Comparison of ENCODE assay signal across 9 mouse cellular contexts in genomic region chr12:103314640-103315361, GRCm38 (mm10). TPM values are rescaled to one million over a fixed set of nuclear protein-coding genes. Genes with fewer than 3 reads are reported as not detected.
A peak's percentile ranks its signal among the peaks of the same experiment; 100 is the strongest.
DNase-seq lines count a peak whose midpoint lies in the region; ATAC-seq and TF ChIP-seq lines count a peak whose summit lies in the region.
"Had no signal": no experiment of that assay in that cellular context is flagged by ENCODE, and none has a peak within 500 bp of the region (broad histone marks: within the 10 kb centered on the region; RNA-seq: fewer than 3 reads in every experiment).

No protein-coding gene starts in this region.

- no peak for TF ChIP-seq EP300 in ES-Bruce4 (IDR thresholded peaks at IDR 0.05; ENCODE audit: insufficient read depth, low read depth, low read length)

- H3K9me3 ChIP-seq in heart, embryonic 14.5 days (ENCODE audit: control insufficient read depth, low read length): peaks cover 4% of the 10 kb centered on the region
- H3K9me3 ChIP-seq in ES-Bruce4 (replicated peaks; ENCODE audit: control insufficient read depth, insufficient read depth, low read length, poor library complexity, severe bottlenecking): no peaks in the 10 kb centered on the region
- H3K9me3 ChIP-seq in embryonic facial prominence, embryonic 14.5 days (ENCODE audit: control insufficient read depth, low read length): no peaks in the 10 kb centered on the region
- 0 out of 2 replicates have a peak, but pooled peaks cover 7% of the 10 kb centered on the region for H3K9me3 ChIP-seq in liver, embryonic 12.5 days (replicated peaks)

- H3K27me3 ChIP-seq in heart, embryonic 14.5 days (ENCODE audit: control insufficient read depth, insufficient read depth, low read length): peaks cover 26% of the 10 kb centered on the region
- H3K27me3 ChIP-seq in ES-Bruce4 (ENCODE audit: control insufficient read depth, insufficient read depth, low read length, poor library complexity, severe bottlenecking): no peaks in the 10 kb centered on the region
- H3K27me3 ChIP-seq in embryonic facial prominence, embryonic 14.5 days (replicated peaks; ENCODE audit: control insufficient read depth, insufficient read depth, low read length): peaks cover 30% of the 10 kb centered on the region
- peaks cover 53% of the 10 kb centered on the region for H3K27me3 ChIP-seq in liver, embryonic 12.5 days (replicated peaks)

- no peak for TF ChIP-seq CTCF in ES-Bruce4 (IDR thresholded peaks at IDR 0.05; ENCODE audit: low read depth, low read length)

- 8% methylated on average over 25 of the region's 25 CpGs for WGBS in heart, embryonic 14.5 days
- WGBS in embryonic facial prominence, embryonic 14.5 days: 2% methylated on average over 24 of the region's 25 CpGs
- 12% methylated on average over 25 of the region's 25 CpGs for WGBS in liver, embryonic 12.5 days (ENCODE audit: insufficient replicate concordance)

- H3K4me3 ChIP-seq in heart, embryonic 14.5 days (ENCODE audit: control insufficient read depth in 1 of 2, insufficient read depth in 1 of 2, low read depth in 1 of 2, low read length in 2 of 2): peak overlapping the region; percentile 6 to 17; a peak in 1 of 4 replicates
- peak overlapping the region; percentile 56 for H3K4me3 ChIP-seq in ES-Bruce4 (ENCODE audit: low read depth, low read length)
- peak overlapping the region; percentile 18 for H3K4me3 ChIP-seq in embryonic facial prominence, embryonic 14.5 days (ENCODE audit: low read depth, low read length)
- H3K4me3 ChIP-seq in liver, embryonic 12.5 days: no peak overlapping the region

- 0 out of 2 replicates have a peak overlapping the region, but pooled peaks have one; percentile 26 for H3K9ac ChIP-seq in heart, embryonic 14.5 days (ENCODE audit: low read length)
- no peak overlapping the region for H3K9ac ChIP-seq in ES-Bruce4 (ENCODE audit: low read depth, poor library complexity, severe bottlenecking)
- 0 out of 2 replicates have a peak overlapping the region, but pooled peaks have one; percentile 30 for H3K9ac ChIP-seq in embryonic facial prominence, embryonic 14.5 days (ENCODE audit: low read depth, low read length)
- H3K9ac ChIP-seq in liver, embryonic 12.5 days: no peak overlapping the region

- peaks cover 8% of the 10 kb centered on the region for H3K36me3 ChIP-seq in heart, embryonic 14.5 days (ENCODE audit: control insufficient read depth, insufficient read depth, low read length)
- no peaks in the 10 kb centered on the region for H3K36me3 ChIP-seq in ES-Bruce4 (ENCODE audit: control insufficient read depth, insufficient read depth, low read length, poor library complexity, severe bottlenecking)
- no peaks in the 10 kb centered on the region for H3K36me3 ChIP-seq in embryonic facial prominence, embryonic 14.5 days (ENCODE audit: control insufficient read depth, insufficient read depth, low read length)
- H3K36me3 ChIP-seq in liver, embryonic 12.5 days: no peaks in the 10 kb centered on the region

- H3K4me1 ChIP-seq in heart, embryonic 14.5 days (ENCODE audit: control insufficient read depth in 2 of 2, insufficient read depth in 2 of 2, low read length in 2 of 2): peaks cover 3 to 8% of the 10 kb centered on the region in 2 experiments; a peak in 3 of 4 replicates
- H3K4me1 ChIP-seq in ES-Bruce4 (ENCODE audit: control insufficient read depth, insufficient read depth, low read length): no peaks in the 10 kb centered on the region
- peaks cover 7% of the 10 kb centered on the region for H3K4me1 ChIP-seq in embryonic facial prominence, embryonic 14.5 days (ENCODE audit: control insufficient read depth, insufficient read depth, low read length)
- no peaks in the 10 kb centered on the region for H3K4me1 ChIP-seq in liver, embryonic 12.5 days

- H3K4me2 ChIP-seq in heart, embryonic 14.5 days (ENCODE audit: low read length): peak overlapping the region; percentile 48
- peak overlapping the region; percentile 51 for H3K4me2 ChIP-seq in embryonic facial prominence, embryonic 14.5 days (ENCODE audit: low read depth, low read length)
- peak overlapping the region; percentile 33; the same call in 1 of the 2 replicates for H3K4me2 ChIP-seq in liver, embryonic 12.5 days

- no peak for DNase-seq in heart, postnatal 4 days
- peak; percentile 14 for DNase-seq in embryonic facial prominence, embryonic 14.5 days (ENCODE audit: low spot score)
- no peak for DNase-seq in urinary bladder, postnatal 10 days (ENCODE audit: low spot score)
- no peak for DNase-seq in gastrocnemius, adult 8-10 months (ENCODE audit: low spot score in 2 of 2)

- ATAC-seq in heart, embryonic 14.5 days (ENCODE audit: insufficient number of reproducible peaks, insufficient read depth, low FRiP score, low read depth): no peak
- ATAC-seq in embryonic facial prominence, embryonic 14.5 days (ENCODE audit: low read depth): peak; percentile 61
- ATAC-seq in liver, embryonic 12.5 days: no peak
- no peak for ATAC-seq in CD4-positive, CD25-positive, alpha-beta regulatory T cell, adult 4 months

- H3K27ac ChIP-seq in heart, embryonic 14.5 days (replicated peaks in 1 of 2; ENCODE audit: control insufficient read depth in 1 of 2, insufficient read depth in 1 of 2, low read depth in 2 of 2, low read length in 2 of 2): no peak overlapping the region
- H3K27ac ChIP-seq in ES-Bruce4 (ENCODE audit: insufficient read depth, low read length): no peak overlapping the region
- no peak overlapping the region for H3K27ac ChIP-seq in embryonic facial prominence, embryonic 14.5 days (replicated peaks; ENCODE audit: low read depth, low read length)
- no peak overlapping the region for H3K27ac ChIP-seq in liver, embryonic 12.5 days

- TF ChIP-seq POLR2A in ES-Bruce4 (IDR thresholded peaks at IDR 0.05; ENCODE audit: insufficient read depth, low read length): no peak

RNA-seq across cellular contexts. Expression of gene Fam181a, which starts 4.0 kb away (rescaled TPM):
- 0.19 TPM in 1 of 2 replicates, not detected in the other for polyA plus RNA-seq in heart, embryonic 14.5 days (2014; fragmentation: Nextera tagmentation; extraction: Ambion mirVana)
- not detected for total RNA-seq in heart, postnatal 4 days (2021)
- not detected in 2 replicates for polyA plus RNA-seq in ES-Bruce4 (2011; ENCODE audit: insufficient read depth, insufficient read length, low read depth, missing spikeins)
- polyA plus RNA-seq in embryonic facial prominence, embryonic 14.5 days (2014; fragmentation: Nextera tagmentation; extraction: Ambion mirVana): 0.21 TPM in 1 of 2 replicates, not detected in the other
- polyA plus RNA-seq in liver, embryonic 12.5 days (2016; fragmentation: Nextera tagmentation; extraction: Ambion mirVana): not detected in 2 replicates
- polyA plus RNA-seq in CD4-positive, CD25-positive, alpha-beta regulatory T cell, adult 4 months (2017; shearing (Covaris generic)): not detected
- not detected for total RNA-seq in gastrocnemius, adult 8-10 months (2022)
- total RNA-seq: MEL had no signal

RNA-seq across cellular contexts. Expression of gene Asb2, which starts 41.0 kb away (rescaled TPM):
- 235 and 254 TPM in 2 replicates for polyA plus RNA-seq in heart, embryonic 14.5 days (2014; fragmentation: Nextera tagmentation; extraction: Ambion mirVana)
- 100 to 1,000 TPM; 330 to 353 TPM for total RNA-seq in heart, postnatal 4 days (2021)
- polyA plus RNA-seq in ES-Bruce4 (2011; ENCODE audit: insufficient read depth, insufficient read length, low read depth, missing spikeins): not detected in 2 replicates
- polyA plus RNA-seq in embryonic facial prominence, embryonic 14.5 days (2014; fragmentation: Nextera tagmentation; extraction: Ambion mirVana): 21.1 and 22.0 TPM in 2 replicates
- 1.1 and 1.2 TPM in 2 replicates for polyA plus RNA-seq in liver, embryonic 12.5 days (2016; fragmentation: Nextera tagmentation; extraction: Ambion mirVana)
- polyA plus RNA-seq in CD4-positive, CD25-positive, alpha-beta regulatory T cell, adult 4 months (2017; shearing (Covaris generic)): 10 to 100 TPM; 25.2 to 31.4 TPM
- 100 to 1,000 TPM; 524 to 740 (median 599) TPM for total RNA-seq in gastrocnemius, adult 8-10 months (2022)
- total RNA-seq: MEL had no signal

Comparison
In these comparisons a context has a peak if more than half of its experiments do, and no peak if none do; other contexts are left out.
1. H3K9ac ChIP-seq: peak in heart, embryonic 14.5 days (single experiment) and embryonic facial prominence, embryonic 14.5 days (single experiment); none in ES-Bruce4 (single experiment) and liver, embryonic 12.5 days (single experiment).
2. RNA of gene Asb2, which starts 41.0 kb away (polyA plus RNA-seq): 235 to 254 TPM in heart, embryonic 14.5 days, 25.2 to 31.4 TPM in CD4-positive, CD25-positive, alpha-beta regulatory T cell, adult 4 months and 21.1 to 22.0 TPM in embryonic facial prominence, embryonic 14.5 days; 1.1 to 1.2 TPM in liver, embryonic 12.5 days and not detected in ES-Bruce4; every median in the first group is over 10 times any median in the second.
3. Peak in every context shown above with its lines, with median percentiles within 50 percentile points of each other: H3K4me2 ChIP-seq.